Mouse (Mus musculus) liver, embryonic 14.5 days (tissue): ENCODE data around the gene Mepe. TPM values are rescaled to one million over a fixed set of nuclear protein-coding genes. Genes with fewer than 3 reads are reported as not detected.

Experiments
- ATAC-seq: fragments of 200-750 bp; cut with Nextera tagmentation; 2 replicates; pipeline ENCODE4 v1.8.0; 2017; ENCODE audit warnings: moderate number of reproducible peaks, mild to moderate bottlenecking, moderate library complexity; ENCODE audit not compliant: insufficient read depth
- DNase-seq, 3 experiments: peaks; one replicate each; pipeline ENCODE4 v3.0.0-alpha.2; 2012 to 2013; ENCODE audit warnings: low read depth in 3 of 3, low spot score in 3 of 3
- H3K27ac ChIP-seq: fragments of 300-500 bp; sonication (generic); 2 replicates; pipeline ENCODE4 v1.5.1; 2014; ENCODE audit warnings: moderate library complexity, mild to moderate bottlenecking, control low read depth, inconsistent platforms
- H3K27me3 ChIP-seq: fragments of 300-500 bp; sonication (generic); 2 replicates; pipeline ENCODE4 v1.6.1; 2014; ENCODE audit warnings: mild to moderate bottlenecking, low read length, moderate library complexity; ENCODE audit not compliant: control insufficient read depth, insufficient read depth
- H3K36me3 ChIP-seq: fragments of 300-500 bp; sonication (generic); replicated peaks from 2 replicates; pipeline ENCODE4 v1.6.1; 2014; ENCODE audit warnings: low read depth; ENCODE audit not compliant: control insufficient read depth, insufficient read depth
- H3K4me1 ChIP-seq, 2 experiments: fragments of 200-500 bp in 1 of 2; fragments of 300-500 bp in 1 of 2; sonication (generic) in 1 of 2; replicated peaks; 2 replicates each; pipeline ENCODE4 v1.6.1; 2012 to 2014; ENCODE audit warnings: antibody characterized with exemption in 1 of 2, inconsistent platforms in 1 of 2, low read length in 1 of 2; ENCODE audit not compliant: control insufficient read depth in 2 of 2, insufficient read depth in 2 of 2
- H3K4me2 ChIP-seq: fragments of 300-500 bp; sonication (generic); 2 replicates; pipeline ENCODE4 v1.6.1; 2014; ENCODE audit warnings: low read depth, mild to moderate bottlenecking, control low read depth, moderate library complexity
- H3K4me3 ChIP-seq, 2 experiments: fragments of 200-500 bp in 1 of 2; fragments of 300-500 bp in 1 of 2; sonication (generic) in 1 of 2; 2 replicates each; pipeline ENCODE4 v1.5.1; 2012 to 2014; ENCODE audit warnings: low read depth in 2 of 2, low read length in 2 of 2, mild to moderate bottlenecking in 2 of 2, control low read depth in 1 of 2, inconsistent platforms in 1 of 2, moderate library complexity in 1 of 2; ENCODE audit not compliant: insufficient read depth in 1 of 2
- H3K9ac ChIP-seq: fragments of 300-500 bp; sonication (generic); replicated peaks from 2 replicates; pipeline ENCODE4 v1.6.1; 2014; ENCODE audit warnings: mild to moderate bottlenecking, control low read depth, moderate library complexity
- H3K9me3 ChIP-seq: fragments of 300-500 bp; sonication (generic); 2 replicates; pipeline ENCODE4 v1.6.1; 2016; ENCODE audit warnings: low read length, mixed read lengths; ENCODE audit not compliant: control insufficient read depth
- CTCF ChIP-seq: IDR thresholded peaks from 2 replicates; pipeline ENCODE4 v1.5.1; 2016; ENCODE audit warnings: antibody characterized with exemption, low read depth, control low read depth
- EP300 ChIP-seq: IDR thresholded peaks from 2 replicates; pipeline ENCODE4 v1.6.1; 2016; ENCODE audit warnings: antibody characterized with exemption, low read depth
- WGBS: fragments of 180-500 bp; shearing (Covaris S2); extraction: QIAGEN DNeasy Blood & Tissue Kit; methylation state at CpG from one replicate; pipeline ENCODE4 v1.1.7; 2014; ENCODE audit not compliant: insufficient replicate concordance; 5-methylcytosine and 5-hydroxymethylcytosine counted together
- polyA plus RNA-seq, 2 experiments: library from polyadenylated mRNA; depleted of rRNA in 1 of 2; stranded (reverse) in 1 of 2; unstranded in 1 of 2; fragments of >200 nt; fragmentation: Nextera tagmentation in 1 of 2; extraction: Ambion mirVana in 1 of 2; gene quantifications; 2 replicates each; pipeline versions ENCODE4 v1.2.1 to v1.2.3; 2012 to 2014

Gene Mepe
- polyA plus RNA-seq (2012; rRNA removed) = not detected in 2 replicates
- not detected in 2 replicates for polyA plus RNA-seq (2014; fragmentation: Nextera tagmentation; extraction: Ambion mirVana)

GRCm38 (mm10) chr5:104325029-104325428, at the start of gene Mepe:
TSS of gene Mepe (plus strand) at chr5:104325329.
- H3K27me3 ChIP-seq = no peaks in the 10 kb centered on the region
- no peaks in the 10 kb centered on the region for H3K9me3 ChIP-seq
- no peaks in the 10 kb centered on the region for H3K4me1 ChIP-seq
- H3K4me3 ChIP-seq = no peak within 1 kb of the TSS
- H3K27ac ChIP-seq = no peak within 1 kb of the TSS
- DNase-seq (no peak), ATAC-seq (no peak)
- WGBS = 66% methylated on average over 6 of the region's 6 CpGs
- TF ChIP-seq EP300 = no peak
- TF ChIP-seq CTCF = no peak
- no peak within 1 kb of the TSS for H3K9ac ChIP-seq
- no peaks in the 10 kb centered on the region for H3K36me3 ChIP-seq
- H3K4me2 ChIP-seq = no peak within 1 kb of the TSS

GRCm38 (mm10) chr5:104294201-104294600, 30.9 kb upstream of the Mepe start:
- TF ChIP-seq CTCF = no peak
- TF ChIP-seq EP300 = no peak
- no peaks in the 10 kb centered on the region for H3K36me3 ChIP-seq
- H3K4me3 ChIP-seq = no peak overlapping the region
- DNase-seq = no peak
- no peak for ATAC-seq
- 64% methylated on average over 6 of the region's 6 CpGs for WGBS
- no peaks in the 10 kb centered on the region for H3K9me3 ChIP-seq
- H3K4me2 ChIP-seq = no peak overlapping the region
- no peak overlapping the region for H3K27ac ChIP-seq
- H3K27me3 ChIP-seq = no peaks in the 10 kb centered on the region
- no peak overlapping the region for H3K9ac ChIP-seq
- H3K4me1 ChIP-seq = no peaks in the 10 kb centered on the region

GRCm38 (mm10) chr5:104298994-104299393, 26.1 kb upstream of the Mepe start, which contains the start of gene Ibsp:
TSS of gene Ibsp (plus strand) at chr5:104299171.
- Histone ChIP-seq H3K9ac (no peak within 1 kb of the TSS), H3K36me3 (no peaks in the 10 kb centered on the region), H3K4me1 (no peaks in the 10 kb centered on the region), H3K27ac (no peak within 1 kb of the TSS), H3K4me2 (no peak within 1 kb of the TSS), H3K27me3 (no peaks in the 10 kb centered on the region), H3K4me3 (no peak within 1 kb of the TSS), H3K9me3 (no peaks in the 10 kb centered on the region)
- WGBS = 51% methylated on average over 6 of the region's 6 CpGs
- ATAC-seq (no peak), DNase-seq (no peak)
- TF ChIP-seq EP300 (no peak), CTCF (no peak)

GRCm38 (mm10) chr5:104314073-104314472, 11.1 kb upstream of the Mepe start:
- 35% methylated on average over 1 of the region's 1 CpGs for WGBS
- no peaks in the 10 kb centered on the region for H3K9me3 ChIP-seq
- no peaks in the 10 kb centered on the region for H3K36me3 ChIP-seq
- no peaks in the 10 kb centered on the region for H3K4me1 ChIP-seq
- H3K27ac ChIP-seq = no peak overlapping the region
- no peaks in the 10 kb centered on the region for H3K27me3 ChIP-seq
- no peak for ATAC-seq
- no peak overlapping the region for H3K9ac ChIP-seq
- TF ChIP-seq EP300 (no peak), CTCF (no peak)
- H3K4me3 ChIP-seq = no peak overlapping the region
- no peak overlapping the region for H3K4me2 ChIP-seq
- DNase-seq = no peak

- H3K27me3 ChIP-seq = no peaks in the 10 kb centered on the region
- H3K9ac ChIP-seq = no peak overlapping the region
- no peaks in the 10 kb centered on the region for H3K9me3 ChIP-seq
- ATAC-seq (no peak), DNase-seq (no peak)
- no peak overlapping the region for H3K4me2 ChIP-seq
- WGBS = 57% methylated on average over 4 of the region's 4 CpGs
- H3K4me3 ChIP-seq = no peak overlapping the region
- H3K4me1 ChIP-seq = no peaks in the 10 kb centered on the region
- no peak for TF ChIP-seq CTCF
- TF ChIP-seq EP300 = no peak
- no peaks in the 10 kb centered on the region for H3K36me3 ChIP-seq
- H3K27ac ChIP-seq = no peak overlapping the region
These were observed 1.8 kb downstream of the Mepe start for GRCm38 (mm10) chr5:104326884-104327283.
